Comparison of ENCODE assay signal across 23 mouse cellular contexts in genomic region chr1:92347656-92348055, GRCm38 (mm10).
A peak's percentile ranks its signal among the peaks of the same experiment; 100 is the strongest.
DNase-seq lines count a peak whose midpoint lies in the region; ATAC-seq and TF ChIP-seq lines count a peak whose summit lies in the region.
"Had no signal": no experiment of that assay in that cellular context is flagged by ENCODE, and none has a peak within 500 bp of the region (broad histone marks: within the 10 kb centered on the region; RNA-seq: fewer than 3 reads in every experiment).

No protein-coding gene starts in this region.

- no peak overlapping the region for H3K9ac ChIP-seq in forebrain, embryonic 15.5 days (replicated peaks)
- H3K9ac ChIP-seq: embryonic facial prominence, embryonic 12.5 days; embryonic facial prominence, embryonic 15.5 days; forebrain, embryonic 12.5 days; forebrain, postnatal 0 days had no signal

- no peaks in the 10 kb centered on the region for H3K4me1 ChIP-seq in forebrain, embryonic 15.5 days
- H3K4me1 ChIP-seq: embryonic facial prominence, embryonic 12.5 days; forebrain, embryonic 12.5 days had no signal

- WGBS in forebrain, embryonic 15.5 days = 79% methylated on average over 9 of the region's 9 CpGs

- TF ChIP-seq CTCF in gastrocnemius, adult 2 months (IDR thresholded peaks at IDR 0.05) = no peak

- ATAC-seq in forebrain, embryonic 15.5 days (replicated peaks) = no peak
- ATAC-seq: CD4-positive, CD25-positive, alpha-beta regulatory T cell, adult 4 months; forebrain, embryonic 14.5 days; forebrain, postnatal 0 days; Patski had no signal

- no peak overlapping the region for H3K4me3 ChIP-seq in gastrocnemius, adult 2 months
- no peak overlapping the region for H3K4me3 ChIP-seq in forebrain, embryonic 15.5 days
- H3K4me3 ChIP-seq: embryonic facial prominence, embryonic 12.5 days; embryonic facial prominence, embryonic 15.5 days; erythroblast, embryonic 14.5 days; forebrain, embryonic 10.5 days; forebrain, embryonic 12.5 days had no signal

- no peaks in the 10 kb centered on the region for H3K36me3 ChIP-seq in forebrain, embryonic 15.5 days
- H3K36me3 ChIP-seq: embryonic facial prominence, embryonic 12.5 days; embryonic facial prominence, embryonic 15.5 days; forebrain, embryonic 10.5 days; forebrain, embryonic 12.5 days; G1E had no signal

- peak overlapping the region; percentile 91 for H3K27ac ChIP-seq in gastrocnemius, adult 2 months
- H3K27ac ChIP-seq in forebrain, embryonic 15.5 days (replicated peaks) = no peak overlapping the region
- H3K27ac ChIP-seq: embryonic facial prominence, embryonic 12.5 days; embryonic facial prominence, embryonic 15.5 days; forebrain, embryonic 10.5 days; forebrain, embryonic 12.5 days had no signal

- DNase-seq in embryo, embryonic 10.5 days (ENCODE audit: low spot score) = peak; percentile 13
- no peak for DNase-seq in embryo, embryonic 10 days (ENCODE audit: low spot score)
- DNase-seq in gastrocnemius, adult 2 months = no peak
- DNase-seq in gastrocnemius, adult 18-20 months (ENCODE audit: low spot score) = no peak
- DNase-seq in ES-CJ7 (ENCODE audit: low read depth, low spot score) (peak; percentile 55), R1 (ENCODE audit: low read depth, low spot score) (peak; percentile 58)
- no peak for DNase-seq in thymus, postnatal 14 days
- DNase-seq: adrenal gland, postnatal 25 days; B cell, adult 2 months; cerebellum, adult 11 months; cerebellum, adult 8-10 months; cerebellum, adult 9-11 months; forebrain, postnatal 0 days had no signal

- no peak overlapping the region for H3K4me2 ChIP-seq in forebrain, embryonic 15.5 days (replicated peaks)
- H3K4me2 ChIP-seq: embryonic facial prominence, embryonic 12.5 days; embryonic facial prominence, embryonic 15.5 days; forebrain, embryonic 12.5 days had no signal

- H3K9me3 ChIP-seq in forebrain, embryonic 15.5 days = no peaks in the 10 kb centered on the region
- H3K9me3 ChIP-seq: embryonic facial prominence, embryonic 15.5 days; forebrain, embryonic 10.5 days; forebrain, embryonic 12.5 days; G1E had no signal

- intact Hi-C loops in gastrocnemius, adult 2 months (cut with DNase I) = loop anchor here (5.0 kb wide), 3 partner anchors 230 to 330 kb away; no protein-coding TSS in a partner anchor

- no peaks in the 10 kb centered on the region for H3K27me3 ChIP-seq in forebrain, embryonic 15.5 days
- H3K27me3 ChIP-seq: embryonic facial prominence, embryonic 12.5 days; embryonic facial prominence, embryonic 15.5 days; forebrain, embryonic 12.5 days; Patski had no signal

Comparison
In these comparisons a context has a peak if more than half of its experiments do, and no peak if none do; other contexts are left out.
1. DNase-seq: peak in embryo, embryonic 10.5 days (single experiment), ES-CJ7 (single experiment) and R1 (single experiment); none in embryo, embryonic 10 days (single experiment), gastrocnemius, adult 2 months (single experiment), gastrocnemius, adult 18-20 months (single experiment) and thymus, postnatal 14 days (single experiment).